Mouse (Mus musculus): Measurements from ENCODE around the gene Sall1. TPM values are rescaled to one million over a fixed set of nuclear protein-coding genes. Genes with fewer than 3 reads are reported as not detected.

Sall1 gene
- polyA plus RNA-seq, 1 experiment from 2014 or later: 5.3 TPM

GRCm38 (mm10) chr8:88991176-88991575, 52.8 kb downstream of the Sall1 start:
- no peak for ATAC-seq
- WGBS: 69% methylated on average over 5 of the region's 5 CpGs
- no peaks in the 10 kb centered on the region for H3K9me3 ChIP-seq (ENCODE audit: control insufficient read depth, low read length)
- H3K27me3 ChIP-seq (replicated peaks; ENCODE audit: control insufficient read depth, insufficient read depth, low read length): no peaks in the 10 kb centered on the region
- H3K27ac ChIP-seq (ENCODE audit: low read depth, low read length): no peak overlapping the region
- no peak overlapping the region for H3K4me3 ChIP-seq (ENCODE audit: low read length)
- no peaks in the 10 kb centered on the region for H3K36me3 ChIP-seq (ENCODE audit: control insufficient read depth, insufficient read depth, low read length)
- H3K4me1 ChIP-seq (ENCODE audit: control insufficient read depth, insufficient read depth, low read depth, low read length): no peaks in the 10 kb centered on the region
- no peak overlapping the region for H3K4me2 ChIP-seq (ENCODE audit: low read length)
- H3K9ac ChIP-seq (ENCODE audit: low read depth, low read length): no peak overlapping the region

GRCm38 (mm10) chr8:88989002-88989401, 55.0 kb downstream of the Sall1 start:
- Histone ChIP-seq H3K27me3 (replicated peaks; ENCODE audit: control insufficient read depth, insufficient read depth, low read length) (no peaks in the 10 kb centered on the region), H3K9ac (ENCODE audit: low read depth, low read length) (no peak overlapping the region), H3K4me2 (ENCODE audit: low read length) (no peak overlapping the region), H3K4me3 (ENCODE audit: low read length) (no peak overlapping the region), H3K4me1 (ENCODE audit: control insufficient read depth, insufficient read depth, low read depth, low read length) (no peaks in the 10 kb centered on the region), H3K27ac (ENCODE audit: low read depth, low read length) (no peak overlapping the region), H3K9me3 (ENCODE audit: control insufficient read depth, low read length) (no peaks in the 10 kb centered on the region), H3K36me3 (ENCODE audit: control insufficient read depth, insufficient read depth, low read length) (no peaks in the 10 kb centered on the region)
- no peak for ATAC-seq
- WGBS: 82% methylated on average over 3 of the region's 3 CpGs

- Histone ChIP-seq H3K4me3 (ENCODE audit: low read length) (no peak overlapping the region), H3K27me3 (replicated peaks; ENCODE audit: control insufficient read depth, insufficient read depth, low read length) (no peaks in the 10 kb centered on the region), H3K4me2 (ENCODE audit: low read length) (no peak overlapping the region), H3K36me3 (ENCODE audit: control insufficient read depth, insufficient read depth, low read length) (no peaks in the 10 kb centered on the region), H3K27ac (ENCODE audit: low read depth, low read length) (no peak overlapping the region), H3K4me1 (ENCODE audit: control insufficient read depth, insufficient read depth, low read depth, low read length) (no peaks in the 10 kb centered on the region), H3K9me3 (ENCODE audit: control insufficient read depth, low read length) (no peaks in the 10 kb centered on the region), H3K9ac (ENCODE audit: low read depth, low read length) (no peak overlapping the region)
- ATAC-seq: no peak
- 88% methylated on average over 5 of the region's 5 CpGs for WGBS
Measured at GRCm38 (mm10) chr8:88983468-88983867, 60.5 kb downstream of the Sall1 start.

Small RNA genes lying within 50 kb of the gene (microRNA-seq; reads per million reads assigned to microRNA genes)
- not detected for gene Mir8110

Measured in hindbrain, embryonic 16.5 days (tissue).